Mouse (Mus musculus) retina, embryonic 14.5 days (tissue): ENCODE data around the gene Kmt5c.

Experiments used
- DNase-seq: peaks from one replicate; pipeline ENCODE4 v3.0.0-alpha.2; 2015; ENCODE audit warnings: low spot score

The Kmt5c gene

GRCm38 (mm10) chr7:4746326-4746980 lies 6.5 kb downstream of the Kmt5c start:
- DNase-seq, result no peak

- no peak for DNase-seq
These were observed 7.4 kb downstream of the Kmt5c start for GRCm38 (mm10) chr7:4747156-4747899.

- DNase-seq, result no peak
These were observed 8.4 kb downstream of the Kmt5c start for GRCm38 (mm10) chr7:4748321-4748720.

- no peak for DNase-seq
These were observed 9.3 kb downstream of the Kmt5c start for GRCm38 (mm10) chr7:4749169-4749568.

- DNase-seq, result peak; percentile 72
These were observed 12.3 kb downstream of the Kmt5c start for GRCm38 (mm10) chr7:4751971-4752820.

GRCm38 (mm10) chr7:4752821-4753570 lies 13.1 kb downstream of the Kmt5c start, which contains the start of gene Cox6b2:
Gene Cox6b2 (minus strand): TSS chr7:4753094.
- DNase-seq, result peak; percentile 90

- no peak for DNase-seq
These were observed 19.8 kb downstream of the Kmt5c start for GRCm38 (mm10) chr7:4759670-4760069.

- DNase-seq, result no peak
These were observed 25.2 kb downstream of the Kmt5c start for GRCm38 (mm10) chr7:4764946-4765710.

GRCm38 (mm10) chr7:4771202-4771601 lies 31.3 kb downstream of the Kmt5c start, which contains the start of gene Fam71e2:
Gene Fam71e2 (minus strand): TSS chr7:4771302.
- DNase-seq, result no peak

- DNase-seq, result no peak
These were observed 36.2 kb downstream of the Kmt5c start for GRCm38 (mm10) chr7:4776131-4776530.

GRCm38 (mm10) chr7:4776861-4777830 lies 37.2 kb downstream of the Kmt5c start:
- peak; percentile 76 for DNase-seq

GRCm38 (mm10) chr7:4777851-4778637 lies 38.1 kb downstream of the Kmt5c start:
- no peak for DNase-seq

GRCm38 (mm10) chr7:4779921-4780320 lies 40.0 kb downstream of the Kmt5c start:
- DNase-seq, result no peak

- DNase-seq, result no peak
These were observed 42.2 kb downstream of the Kmt5c start for GRCm38 (mm10) chr7:4782130-4782529.

- DNase-seq, result no peak
These were observed 42.8 kb downstream of the Kmt5c start, which contains the start of the genes Il11 and Tmem190 for GRCm38 (mm10) chr7:4782759-4783158. Gene Il11 (minus strand): TSS chr7:4782859. Gene Tmem190 (plus strand): TSS chr7:4782937.

GRCm38 (mm10) chr7:4783667-4784268 lies 43.9 kb downstream of the Kmt5c start:
- no peak for DNase-seq

GRCm38 (mm10) chr7:4788499-4789435 lies 48.9 kb downstream of the Kmt5c start:
- DNase-seq, result peak; percentile 74
